Mouse (Mus musculus) right cerebral cortex, postnatal 36 days (tissue): Measurements from ENCODE around the gene Grid2ip.
"Not testable (repeated sequence)": the region's sequence is repeated elsewhere in the genome, so short reads cannot be mapped to it uniquely, and the experiment has no call there.

Source experiments
- DNase-seq, 2 experiments: peaks; one replicate each; pipeline ENCODE4 v3.0.0; 2022; ENCODE audit warnings: low spot score in 2 of 2, mixed read lengths in 1 of 2

The Grid2ip gene

GRCm38 (mm10) chr5:143363678-143364615 is 6.8 kb downstream of the Grid2ip start:
- no peak for DNase-seq

- DNase-seq, result no peak
Observed at GRCm38 (mm10) chr5:143367931-143368330, 10.8 kb downstream of the Grid2ip start.

- DNase-seq, result no peak
Observed at GRCm38 (mm10) chr5:143369611-143370255, 12.6 kb downstream of the Grid2ip start.

- no peak for DNase-seq
Observed at GRCm38 (mm10) chr5:143370416-143371145, 13.4 kb downstream of the Grid2ip start.

GRCm38 (mm10) chr5:143371146-143371510 is 14.0 kb downstream of the Grid2ip start:
- DNase-seq, result no peak

GRCm38 (mm10) chr5:143372818-143373217 is 15.7 kb downstream of the Grid2ip start:
- DNase-seq, result no peak

GRCm38 (mm10) chr5:143375242-143375641 is 18.1 kb downstream of the Grid2ip start:
- DNase-seq, result no peak

GRCm38 (mm10) chr5:143376156-143376555 is 19.0 kb downstream of the Grid2ip start:
- DNase-seq, result no peak

- no peak for DNase-seq
Observed at GRCm38 (mm10) chr5:143386797-143387621, 29.9 kb downstream of the Grid2ip start.

- DNase-seq, result no peak
Observed at GRCm38 (mm10) chr5:143394184-143394583, 37.0 kb downstream of the Grid2ip start.

- DNase-seq, result not testable (repeated sequence)
Observed at GRCm38 (mm10) chr5:143394966-143395365, 37.8 kb downstream of the Grid2ip start.

GRCm38 (mm10) chr5:143395649-143396048 is 38.5 kb downstream of the Grid2ip start:
- no peak for DNase-seq

- no peak for DNase-seq
Observed at GRCm38 (mm10) chr5:143400501-143400900, 43.4 kb downstream of the Grid2ip start.

- no peak for DNase-seq
Observed at GRCm38 (mm10) chr5:143401556-143401955, 44.4 kb downstream of the Grid2ip start.

- DNase-seq, result peak; percentile 87 to 88
Observed at GRCm38 (mm10) chr5:143403221-143404147, 46.3 kb downstream of the Grid2ip start, which contains the start of gene Kdelr2. Kdelr2 (plus strand) TSS chr5:143403838.

- DNase-seq, result no peak
Observed at GRCm38 (mm10) chr5:143404148-143404930, 47.2 kb downstream of the Grid2ip start.

- DNase-seq, result no peak
Observed at GRCm38 (mm10) chr5:143405200-143405599, 48.1 kb downstream of the Grid2ip start.

GRCm38 (mm10) chr5:143406548-143406947 is 49.4 kb downstream of the Grid2ip start:
- DNase-seq, result no peak

GRCm38 (mm10) chr5:143409239-143409638 is 52.1 kb downstream of the Grid2ip start:
- no peak for DNase-seq
